Mouse (Mus musculus) lung, embryonic 14.5 days (tissue): Measurements from ENCODE around the gene Txk. TPM values are rescaled to one million over a fixed set of nuclear protein-coding genes. Genes with fewer than 3 reads are reported as not detected.

Experiments used
- ATAC-seq: fragments of 200-750 bp; cut with Nextera tagmentation; 2 replicates; pipeline ENCODE4 v1.8.0; 2017; ENCODE audit warnings: mild to moderate bottlenecking, moderate TSS enrichment, moderate library complexity; ENCODE audit not compliant: insufficient read depth
- DNase-seq: peaks from one replicate; pipeline ENCODE4 v3.0.0-alpha.2; 2015
- H3K27ac ChIP-seq: fragments of 300-500 bp; sonication (generic); 2 replicates; pipeline ENCODE4 v1.5.1; 2014; ENCODE audit warnings: low read depth, mild to moderate bottlenecking, moderate library complexity
- H3K27me3 ChIP-seq: fragments of 300-500 bp; sonication (generic); 2 replicates; pipeline ENCODE4 v1.6.1; 2014; ENCODE audit warnings: low read length, control low read depth; ENCODE audit not compliant: insufficient read depth
- H3K36me3 ChIP-seq: fragments of 300-500 bp; sonication (generic); 2 replicates; pipeline ENCODE4 v1.6.1; 2014; ENCODE audit warnings: control low read depth; ENCODE audit not compliant: insufficient read depth
- H3K4me1 ChIP-seq: fragments of 300-500 bp; sonication (generic); 2 replicates; pipeline ENCODE4 v1.6.1; 2014; ENCODE audit warnings: antibody characterized with exemption, control low read depth; ENCODE audit not compliant: insufficient read depth
- H3K4me2 ChIP-seq: fragments of 300-500 bp; sonication (generic); 2 replicates; pipeline ENCODE4 v1.6.1; 2014; ENCODE audit warnings: mild to moderate bottlenecking
- H3K4me3 ChIP-seq: fragments of 300-500 bp; sonication (generic); 2 replicates; pipeline ENCODE4 v1.5.1; 2014; ENCODE audit warnings: low read depth, low read length
- H3K9ac ChIP-seq: fragments of 300-500 bp; sonication (generic); 2 replicates; pipeline ENCODE4 v1.6.1; 2014
- H3K9me3 ChIP-seq: fragments of 300-500 bp; sonication (generic); 2 replicates; pipeline ENCODE4 v1.6.1; 2016; ENCODE audit warnings: low read depth, low read length, control low read depth
- CTCF ChIP-seq: IDR thresholded peaks from 2 replicates; pipeline ENCODE4 v1.5.1; 2016; ENCODE audit warnings: antibody characterized with exemption, low read depth
- WGBS: fragments of 180-500 bp; shearing (Covaris S2); extraction: QIAGEN DNeasy Blood & Tissue Kit; methylation state at CpG from one replicate; pipeline ENCODE4 v1.1.7; 2014; 5-methylcytosine and 5-hydroxymethylcytosine counted together
- polyA plus RNA-seq: library from polyadenylated mRNA; unstranded; fragments of >200 nt; fragmentation: Nextera tagmentation; extraction: Ambion mirVana; gene quantifications from 2 replicates; pipeline ENCODE4 v1.2.1, GENCODE M21; 2014

The Txk gene
- 0.08 TPM in 1 of 2 replicates, not detected in the other for polyA plus RNA-seq

GRCm38 (mm10) chr5:72752585-72752984 is at the start of gene Txk:
Txk (minus strand) TSS chr5:72752777.
- Histone ChIP-seq H3K4me2 (no peak within 1 kb of the TSS), H3K4me3 (no peak within 1 kb of the TSS), H3K27me3 (no peaks in the 10 kb centered on the region), H3K9me3 (no peaks in the 10 kb centered on the region), H3K36me3 (no peaks in the 10 kb centered on the region), H3K4me1 (no peaks in the 10 kb centered on the region), H3K27ac (no peak within 1 kb of the TSS), H3K9ac (no peak within 1 kb of the TSS)
- 60% methylated on average over 5 of the region's 5 CpGs for WGBS
- DNase-seq (no peak), ATAC-seq (no peak)
- no peak for TF ChIP-seq CTCF

- Histone ChIP-seq H3K27me3 (no peaks in the 10 kb centered on the region), H3K4me2 (no peak overlapping the region), H3K4me3 (no peak overlapping the region), H3K9me3 (no peaks in the 10 kb centered on the region), H3K27ac (no peak overlapping the region), H3K9ac (no peak overlapping the region), H3K4me1 (no peaks in the 10 kb centered on the region), H3K36me3 (no peaks in the 10 kb centered on the region)
- ATAC-seq (no peak), DNase-seq (no peak)
- TF ChIP-seq CTCF: no peak
- 83% methylated on average over 4 of the region's 4 CpGs for WGBS
These were observed 46.0 kb upstream of the Txk start for GRCm38 (mm10) chr5:72798563-72798962.

GRCm38 (mm10) chr5:72796186-72796613 is 43.6 kb upstream of the Txk start:
- H3K4me1 ChIP-seq: no peaks in the 10 kb centered on the region
- peak overlapping the region; percentile 15; the same call in 1 of the 2 replicates for H3K4me3 ChIP-seq
- ATAC-seq: peak; percentile 67
- TF ChIP-seq CTCF: no peak
- peak overlapping the region; percentile 52; the same call in 1 of the 2 replicates for H3K27ac ChIP-seq
- WGBS: 32% methylated on average over 14 of the region's 14 CpGs
- H3K27me3 ChIP-seq: no peaks in the 10 kb centered on the region
- H3K4me2 ChIP-seq: peak overlapping the region; percentile 54
- peak; percentile 58 for DNase-seq
- no peaks in the 10 kb centered on the region for H3K9me3 ChIP-seq
- H3K9ac ChIP-seq: peak overlapping the region; percentile 46
- no peaks in the 10 kb centered on the region for H3K36me3 ChIP-seq

- H3K9me3 ChIP-seq: no peaks in the 10 kb centered on the region
- H3K4me1 ChIP-seq: no peaks in the 10 kb centered on the region
- ATAC-seq (no peak), DNase-seq (no peak)
- no peak overlapping the region for H3K27ac ChIP-seq
- H3K36me3 ChIP-seq: no peaks in the 10 kb centered on the region
- no peak for TF ChIP-seq CTCF
- H3K4me3 ChIP-seq: no peak overlapping the region
- H3K27me3 ChIP-seq: no peaks in the 10 kb centered on the region
- WGBS: 69% methylated on average over 3 of the region's 3 CpGs
- H3K4me2 ChIP-seq: no peak overlapping the region
- H3K9ac ChIP-seq: no peak overlapping the region
These were observed 40.8 kb upstream of the Txk start for GRCm38 (mm10) chr5:72793309-72793850.

GRCm38 (mm10) chr5:72791789-72792188 is 39.2 kb upstream of the Txk start:
- Histone ChIP-seq H3K27ac (no peak overlapping the region), H3K36me3 (no peaks in the 10 kb centered on the region), H3K27me3 (no peaks in the 10 kb centered on the region), H3K4me1 (no peaks in the 10 kb centered on the region), H3K4me3 (no peak overlapping the region), H3K4me2 (no peak overlapping the region), H3K9me3 (no peaks in the 10 kb centered on the region), H3K9ac (no peak overlapping the region)
- DNase-seq: peak; percentile 36
- WGBS: 7% methylated on average over 6 of the region's 6 CpGs
- no peak for TF ChIP-seq CTCF
- ATAC-seq: peak; percentile 50; the same call in 1 of the 2 replicates

- 47% methylated on average over 4 of the region's 4 CpGs for WGBS
- TF ChIP-seq CTCF: no peak
- ATAC-seq: no peak
- DNase-seq: no peak
- no peak overlapping the region for H3K4me3 ChIP-seq
- no peaks in the 10 kb centered on the region for H3K27me3 ChIP-seq
- no peaks in the 10 kb centered on the region for H3K9me3 ChIP-seq
- H3K4me1 ChIP-seq: no peaks in the 10 kb centered on the region
- no peak overlapping the region for H3K4me2 ChIP-seq
- H3K27ac ChIP-seq: no peak overlapping the region
- H3K9ac ChIP-seq: no peak overlapping the region
- H3K36me3 ChIP-seq: no peaks in the 10 kb centered on the region
These were observed 38.8 kb upstream of the Txk start for GRCm38 (mm10) chr5:72791386-72791785.

- Histone ChIP-seq H3K4me3 (no peak overlapping the region), H3K36me3 (no peaks in the 10 kb centered on the region), H3K4me2 (no peak overlapping the region), H3K4me1 (no peaks in the 10 kb centered on the region), H3K9ac (no peak overlapping the region), H3K27me3 (no peaks in the 10 kb centered on the region), H3K27ac (no peak overlapping the region), H3K9me3 (no peaks in the 10 kb centered on the region)
- TF ChIP-seq CTCF: no peak; the same call in 1 of the 2 replicates
- WGBS: 40% methylated on average over 4 of the region's 4 CpGs
- DNase-seq: no peak
- no peak for ATAC-seq
These were observed 32.9 kb upstream of the Txk start for GRCm38 (mm10) chr5:72785451-72785850.

DNA sequence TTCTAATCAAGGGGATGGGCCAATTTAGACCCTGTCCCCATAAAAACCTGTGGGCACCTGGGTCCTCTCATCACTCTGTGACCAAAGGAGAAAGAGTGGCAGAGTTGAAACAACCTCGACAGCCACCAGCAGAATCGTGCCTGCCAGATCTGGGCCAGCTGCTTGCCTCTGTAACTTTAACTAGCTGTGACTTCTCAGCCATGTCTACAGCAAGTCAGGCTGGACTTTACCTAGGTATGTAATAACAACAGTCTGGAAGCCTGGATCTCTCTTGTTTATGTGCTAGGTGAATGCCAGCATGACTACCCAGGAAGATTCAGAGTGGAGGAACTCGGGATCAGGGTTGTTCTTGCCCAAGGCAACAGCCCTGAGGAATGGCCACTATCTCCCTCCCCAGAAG is 32.1 kb upstream of the Txk start:
- no peak overlapping the region for H3K27ac ChIP-seq
- H3K27me3 ChIP-seq: no peaks in the 10 kb centered on the region
- no peak for ATAC-seq
- H3K4me2 ChIP-seq: no peak overlapping the region
- no peak overlapping the region for H3K9ac ChIP-seq
- no peak overlapping the region for H3K4me3 ChIP-seq
- H3K36me3 ChIP-seq: no peaks in the 10 kb centered on the region
- H3K9me3 ChIP-seq: no peaks in the 10 kb centered on the region
- no peak for DNase-seq
- WGBS: 76% methylated on average over 3 of the region's 3 CpGs
- TF ChIP-seq CTCF: no peak
- no peaks in the 10 kb centered on the region for H3K4me1 ChIP-seq
